Mouse (Mus musculus) embryonic facial prominence, embryonic 15.5 days (tissue): ENCODE measurements at regions not wholly inside any gene's neighbourhood (a gene's known extent, or its start where the extent isn't known, plus 50 kb on each side); places are given as distances from the start of the nearest gene placed in this dataset.
A peak's percentile ranks its signal among the peaks of the same experiment; 100 is the strongest.
"Not testable (repeated sequence)": the region's sequence is repeated elsewhere in the genome, so short reads cannot be mapped to it uniquely, and the experiment has no call there.

Source experiments
- ATAC-seq: fragments of 200-750 bp; cut with Nextera tagmentation; 2 replicates; pipeline ENCODE4 v1.8.0; 2017; ENCODE audit warnings: low read depth, moderate TSS enrichment; ENCODE audit not compliant: insufficient number of reproducible peaks, low FRiP score, low TSS enrichment
- H3K27ac ChIP-seq: fragments of 300-500 bp; sonication (generic); replicated peaks from 2 replicates; pipeline ENCODE4 v1.5.1; 2015; ENCODE audit warnings: mild to moderate bottlenecking, inconsistent platforms
- H3K27me3 ChIP-seq: fragments of 300-500 bp; sonication (generic); 2 replicates; pipeline ENCODE4 v1.6.1; 2015; ENCODE audit warnings: inconsistent platforms
- H3K36me3 ChIP-seq: fragments of 300-500 bp; sonication (generic); 2 replicates; pipeline ENCODE4 v1.6.1; 2015; ENCODE audit warnings: mild to moderate bottlenecking, inconsistent platforms
- H3K4me1 ChIP-seq: fragments of 300-500 bp; sonication (generic); 2 replicates; pipeline ENCODE4 v1.6.1; 2015; ENCODE audit warnings: inconsistent platforms
- H3K4me2 ChIP-seq: fragments of 300-500 bp; sonication (generic); replicated peaks from 2 replicates; pipeline ENCODE4 v1.6.1; 2015; ENCODE audit warnings: mild to moderate bottlenecking, inconsistent platforms
- H3K4me3 ChIP-seq: fragments of 300-500 bp; sonication (generic); replicated peaks from 2 replicates; pipeline ENCODE4 v1.5.1; 2015; ENCODE audit warnings: mild to moderate bottlenecking, inconsistent platforms
- H3K9ac ChIP-seq: fragments of 300-500 bp; sonication (generic); 2 replicates; pipeline ENCODE4 v1.6.1; 2015; ENCODE audit warnings: inconsistent platforms
- H3K9me3 ChIP-seq: fragments of 300-500 bp; sonication (generic); replicated peaks from 2 replicates; pipeline ENCODE4 v1.6.1; 2016; ENCODE audit warnings: inconsistent platforms
- WGBS: fragments of 180-500 bp; shearing (Covaris S2); methylation state at CpG from one replicate; pipeline ENCODE4 v1.1.7; 2015; 5-methylcytosine and 5-hydroxymethylcytosine counted together

GRCm38 (mm10) chr3:83503901-83504300, 262.2 kb upstream of the Sfrp2 start:
- ATAC-seq, result no peak

GRCm38 (mm10) chr3:83516614-83517013, 249.5 kb upstream of the Sfrp2 start:
- H3K4me2 ChIP-seq, result no peak overlapping the region
- H3K9ac ChIP-seq, result no peak overlapping the region
- H3K36me3 ChIP-seq, result no peaks in the 10 kb centered on the region
- no peak overlapping the region for H3K27ac ChIP-seq
- H3K4me3 ChIP-seq, result no peak overlapping the region
- no peaks in the 10 kb centered on the region for H3K27me3 ChIP-seq
- H3K4me1 ChIP-seq, result peaks cover 11% of the 10 kb centered on the region; the same call in 1 of the 2 replicates
- no peak for ATAC-seq
- WGBS, result 60% methylated on average over 4 of the region's 4 CpGs
- no peaks in the 10 kb centered on the region for H3K9me3 ChIP-seq

More at GRCm38 (mm10) chr3:83503901-83504300, 262.2 kb upstream of the Sfrp2 start:
- no peaks in the 10 kb centered on the region for H3K36me3 ChIP-seq
- H3K9me3 ChIP-seq, result no peaks in the 10 kb centered on the region
- H3K4me3 ChIP-seq, result no peak overlapping the region
- no peak overlapping the region for H3K27ac ChIP-seq
- no peak overlapping the region for H3K4me2 ChIP-seq
- no peaks in the 10 kb centered on the region for H3K27me3 ChIP-seq
- no peaks in the 10 kb centered on the region for H3K4me1 ChIP-seq
- WGBS, result 31% methylated on average over 7 of the region's 7 CpGs
- no peak overlapping the region for H3K9ac ChIP-seq

- H3K27me3 ChIP-seq, result no peaks in the 10 kb centered on the region
- ATAC-seq, result no peak
- no peaks in the 10 kb centered on the region for H3K36me3 ChIP-seq
- no peak overlapping the region for H3K27ac ChIP-seq
- peaks cover 11% of the 10 kb centered on the region; the same call in 1 of the 2 replicates for H3K4me1 ChIP-seq
- no peak overlapping the region for H3K9ac ChIP-seq
- WGBS, result 71% methylated on average over 6 of the region's 6 CpGs
- H3K4me2 ChIP-seq, result no peak overlapping the region
- no peaks in the 10 kb centered on the region for H3K9me3 ChIP-seq
- H3K4me3 ChIP-seq, result no peak overlapping the region
Measured at GRCm38 (mm10) chr3:83517914-83518635, 248.0 kb upstream of the Sfrp2 start.

GRCm38 (mm10) chr3:83530243-83530847, 235.8 kb upstream of the Sfrp2 start:
- Histone ChIP-seq H3K36me3 (no peaks in the 10 kb centered on the region), H3K4me1 (0 out of 2 replicates have a peak, but pooled peaks cover 8% of the 10 kb centered on the region), H3K9me3 (no peaks in the 10 kb centered on the region), H3K4me3 (no peak overlapping the region), H3K27me3 (no peaks in the 10 kb centered on the region), H3K9ac (no peak overlapping the region), H3K4me2 (no peak overlapping the region), H3K27ac (peak overlapping the region; percentile 31)
- ATAC-seq, result peak; percentile 72
- 42% methylated on average over 4 of the region's 4 CpGs for WGBS

GRCm38 (mm10) chr3:83536624-83537023, 229.5 kb upstream of the Sfrp2 start:
- H3K9ac ChIP-seq, H3K4me1 ChIP-seq, H3K4me3 ChIP-seq, ATAC-seq, H3K9me3 ChIP-seq, H3K4me2 ChIP-seq, H3K27me3 ChIP-seq, H3K36me3 ChIP-seq: not testable (repeated sequence)
- 56% methylated on average over 5 of the region's 5 CpGs for WGBS
- 0 out of 2 replicates have a peak overlapping the region, but pooled peaks have one; percentile 49 for H3K27ac ChIP-seq

- H3K9me3 ChIP-seq, result no peaks in the 10 kb centered on the region
- no peak overlapping the region for H3K4me2 ChIP-seq
- no peaks in the 10 kb centered on the region for H3K36me3 ChIP-seq
- WGBS, result 32% methylated on average over 4 of the region's 4 CpGs
- peaks cover 10% of the 10 kb centered on the region; the same call in 1 of the 2 replicates for H3K4me1 ChIP-seq
- H3K9ac ChIP-seq, result no peak overlapping the region
- H3K27ac ChIP-seq, result peak overlapping the region; percentile 49; the same call in 1 of the 2 replicates
- no peaks in the 10 kb centered on the region for H3K27me3 ChIP-seq
- H3K4me3 ChIP-seq, result no peak overlapping the region
- no peak for ATAC-seq
Measured at GRCm38 (mm10) chr3:83537231-83537630, 228.9 kb upstream of the Sfrp2 start.

- H3K4me1 ChIP-seq, result peaks cover 10% of the 10 kb centered on the region; the same call in 1 of the 2 replicates
- WGBS, result 33% methylated on average over 7 of the region's 7 CpGs
- no peak for ATAC-seq
- H3K27ac ChIP-seq, result no peak overlapping the region
- no peak overlapping the region for H3K4me3 ChIP-seq
- no peaks in the 10 kb centered on the region for H3K27me3 ChIP-seq
- H3K4me2 ChIP-seq, result no peak overlapping the region
- H3K9ac ChIP-seq, result no peak overlapping the region
- H3K36me3 ChIP-seq, result no peaks in the 10 kb centered on the region
- no peaks in the 10 kb centered on the region for H3K9me3 ChIP-seq
Measured at GRCm38 (mm10) chr3:83537711-83538110, 228.4 kb upstream of the Sfrp2 start.

- no peak for ATAC-seq
- 57% methylated on average over 2 of the region's 2 CpGs for WGBS
- H3K27me3 ChIP-seq, result no peaks in the 10 kb centered on the region
- no peak overlapping the region for H3K4me2 ChIP-seq
- H3K9me3 ChIP-seq, result no peaks in the 10 kb centered on the region
- H3K9ac ChIP-seq, result no peak overlapping the region
- H3K27ac ChIP-seq, result no peak overlapping the region
- H3K36me3 ChIP-seq, result no peaks in the 10 kb centered on the region
- H3K4me3 ChIP-seq, result no peak overlapping the region
- H3K4me1 ChIP-seq, result peaks cover 10% of the 10 kb centered on the region; the same call in 1 of the 2 replicates
Measured at GRCm38 (mm10) chr3:83538898-83539297, 227.2 kb upstream of the Sfrp2 start.

GRCm38 (mm10) chr3:83540997-83541932, 224.9 kb upstream of the Sfrp2 start:
- Histone ChIP-seq H3K9me3 (no peaks in the 10 kb centered on the region), H3K27me3 (no peaks in the 10 kb centered on the region), H3K4me3 (no peak overlapping the region), H3K4me1 (peaks cover 10% of the 10 kb centered on the region; the same call in 1 of the 2 replicates), H3K9ac (no peak overlapping the region), H3K27ac (0 out of 2 replicates have a peak overlapping the region, but pooled peaks have one; percentile 35), H3K4me2 (no peak overlapping the region), H3K36me3 (no peaks in the 10 kb centered on the region)
- WGBS, result 41% methylated on average over 11 of the region's 11 CpGs
- peak; percentile 88 for ATAC-seq

- WGBS, result 67% methylated on average over 9 of the region's 9 CpGs
- no peak for ATAC-seq
- H3K27ac ChIP-seq, result no peak overlapping the region
Measured at GRCm38 (mm10) chr3:83552516-83553139, 213.5 kb upstream of the Sfrp2 start.

More at GRCm38 (mm10) chr3:83552516-83553139, 213.5 kb upstream of the Sfrp2 start:
- no peaks in the 10 kb centered on the region for H3K36me3 ChIP-seq
- H3K4me2 ChIP-seq, result no peak overlapping the region
- no peak overlapping the region for H3K9ac ChIP-seq
- H3K4me3 ChIP-seq, result no peak overlapping the region
- H3K4me1 ChIP-seq, result no peaks in the 10 kb centered on the region
- no peaks in the 10 kb centered on the region for H3K9me3 ChIP-seq
- H3K27me3 ChIP-seq, result no peaks in the 10 kb centered on the region
